ENCODE assay signal across 8 mouse cellular contexts in the genomic region with DNA sequence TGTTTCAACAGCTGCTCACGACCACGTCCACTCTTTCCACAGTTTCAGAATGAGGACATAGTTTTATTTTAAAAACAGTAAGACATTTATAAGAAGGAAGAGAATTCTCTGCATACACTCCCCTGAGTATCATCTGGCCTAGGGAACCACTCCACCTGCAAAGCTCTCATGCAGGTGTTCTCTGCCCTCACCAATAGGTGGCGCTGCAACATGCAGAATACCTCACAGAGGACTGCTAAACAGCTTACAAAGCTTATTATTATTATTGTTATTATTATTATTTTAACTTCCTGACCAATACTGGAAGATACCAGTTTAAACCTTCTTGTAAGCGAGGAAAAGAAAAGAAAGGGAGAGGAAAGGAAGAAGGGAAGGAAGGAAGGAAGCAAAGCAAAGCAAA.
DNase-seq lines count a peak whose midpoint lies in the region; ATAC-seq and TF ChIP-seq lines count a peak whose summit lies in the region.

No protein-coding gene starts in this region.

- no peak overlapping the region for H3K4me3 ChIP-seq in gastrocnemius, adult 2 months
- no peak overlapping the region for H3K4me3 ChIP-seq in embryonic facial prominence, embryonic 11.5 days (ENCODE audit: low read depth, low read length)
- H3K4me3 ChIP-seq in intestine, embryonic 14.5 days (ENCODE audit: low read depth, low read length) = no peak overlapping the region
- H3K4me3 ChIP-seq in liver, embryonic 14.5 days (ENCODE audit: insufficient read depth in 1 of 2, low read depth in 2 of 2, low read length in 2 of 2) = no peak overlapping the region

- H3K27ac ChIP-seq in gastrocnemius, adult 2 months = no peak overlapping the region
- no peak overlapping the region for H3K27ac ChIP-seq in embryonic facial prominence, embryonic 11.5 days (replicated peaks; ENCODE audit: low read depth, low read length)
- H3K27ac ChIP-seq in intestine, embryonic 14.5 days (ENCODE audit: low read depth) = no peak overlapping the region
- H3K27ac ChIP-seq in liver, embryonic 14.5 days = no peak overlapping the region

- no peaks in the 10 kb centered on the region for H3K9me3 ChIP-seq in embryonic facial prominence, embryonic 11.5 days (replicated peaks; ENCODE audit: control insufficient read depth, low read length)
- no peaks in the 10 kb centered on the region for H3K9me3 ChIP-seq in intestine, embryonic 14.5 days (ENCODE audit: control insufficient read depth, low read length)
- no peaks in the 10 kb centered on the region for H3K9me3 ChIP-seq in liver, embryonic 14.5 days (ENCODE audit: control insufficient read depth, low read length)

- H3K4me1 ChIP-seq in embryonic facial prominence, embryonic 11.5 days (ENCODE audit: control insufficient read depth, insufficient read depth, low read length) = no peaks in the 10 kb centered on the region
- H3K4me1 ChIP-seq in intestine, embryonic 14.5 days (replicated peaks; ENCODE audit: control insufficient read depth, insufficient read depth, low read length) = no peaks in the 10 kb centered on the region
- H3K4me1 ChIP-seq in liver, embryonic 14.5 days (replicated peaks; ENCODE audit: control insufficient read depth in 2 of 2, insufficient read depth in 2 of 2, low read length in 1 of 2) = no peaks in the 10 kb centered on the region

- intact Hi-C loops in gastrocnemius, adult 2 months (cut with DNase I) = loop anchor here (2.0 to 10.0 kb wide), 5 partner anchors 77 to 984 kb away; no protein-coding TSS in a partner anchor

- H3K4me2 ChIP-seq in embryonic facial prominence, embryonic 11.5 days (ENCODE audit: low read depth, low read length) = no peak overlapping the region
- no peak overlapping the region for H3K4me2 ChIP-seq in intestine, embryonic 14.5 days (ENCODE audit: low read length)
- H3K4me2 ChIP-seq in liver, embryonic 14.5 days (ENCODE audit: low read depth) = no peak overlapping the region

- peak; percentile 66 for DNase-seq in gastrocnemius, adult 2 months
- no peak for DNase-seq in gastrocnemius, adult 8-10 months (ENCODE audit: low spot score in 2 of 2)
- DNase-seq in 3T3-L1 (ENCODE audit: low read depth, low spot score) = peak; percentile 43
- DNase-seq in adrenal gland, adult 8-10 months = peak; percentile 20
- DNase-seq in embryonic facial prominence, embryonic 11.5 days (ENCODE audit: low spot score) = peak; percentile 77
- peak; percentile 77 for DNase-seq in intestine, embryonic 14.5 days (ENCODE audit: low spot score)
- DNase-seq in liver, embryonic 14.5 days (ENCODE audit: low read depth in 3 of 3, low spot score in 3 of 3) = peak; percentile 2 to 7 (median 3)
- DNase-seq in retina, postnatal 1 day = peak; percentile 76

- no peak for ATAC-seq in embryonic facial prominence, embryonic 11.5 days (replicated peaks; ENCODE audit: insufficient number of reproducible peaks, low FRiP score, low TSS enrichment, low read depth)
- ATAC-seq in intestine, embryonic 14.5 days (replicated peaks; ENCODE audit: low FRiP score, low TSS enrichment, low read depth) = no peak
- ATAC-seq in liver, embryonic 14.5 days (ENCODE audit: insufficient read depth) = no peak

- no peak overlapping the region for H3K9ac ChIP-seq in embryonic facial prominence, embryonic 11.5 days (replicated peaks; ENCODE audit: low read length)
- no peak overlapping the region for H3K9ac ChIP-seq in intestine, embryonic 14.5 days (ENCODE audit: low read length)
- H3K9ac ChIP-seq in liver, embryonic 14.5 days (replicated peaks) = no peak overlapping the region

- WGBS in embryonic facial prominence, embryonic 11.5 days = 21% methylated on average over 4 of the region's 4 CpGs
- 23% methylated on average over 4 of the region's 4 CpGs for WGBS in intestine, embryonic 14.5 days
- 28% methylated on average over 4 of the region's 4 CpGs for WGBS in liver, embryonic 14.5 days (ENCODE audit: insufficient replicate concordance)

- H3K36me3 ChIP-seq in embryonic facial prominence, embryonic 11.5 days (replicated peaks; ENCODE audit: control insufficient read depth, insufficient read depth, low read depth, low read length) = no peaks in the 10 kb centered on the region
- H3K36me3 ChIP-seq in intestine, embryonic 14.5 days (ENCODE audit: control insufficient read depth, insufficient read depth, low read length) = no peaks in the 10 kb centered on the region
- no peaks in the 10 kb centered on the region for H3K36me3 ChIP-seq in liver, embryonic 14.5 days (replicated peaks; ENCODE audit: control insufficient read depth, insufficient read depth, low read depth)

- no peak for TF ChIP-seq EP300 in liver, embryonic 14.5 days (IDR thresholded peaks at IDR 0.05; ENCODE audit: low read depth)

- H3K27me3 ChIP-seq in embryonic facial prominence, embryonic 11.5 days (ENCODE audit: control insufficient read depth, insufficient read depth, low read length) = no peaks in the 10 kb centered on the region
- H3K27me3 ChIP-seq in intestine, embryonic 14.5 days (replicated peaks; ENCODE audit: control insufficient read depth, insufficient read depth, low read length) = no peaks in the 10 kb centered on the region
- H3K27me3 ChIP-seq in liver, embryonic 14.5 days (ENCODE audit: control insufficient read depth, insufficient read depth, low read length) = no peaks in the 10 kb centered on the region

- TF ChIP-seq CTCF in gastrocnemius, adult 2 months (IDR thresholded peaks at IDR 0.05) = peak; percentile 93
- TF ChIP-seq CTCF in liver, embryonic 14.5 days (IDR thresholded peaks at IDR 0.05; ENCODE audit: low read depth) = peak; percentile 76

Comparison
In these comparisons a context has a peak if more than half of its experiments do, and no peak if none do; other contexts are left out.
1. DNase-seq: peak in gastrocnemius, adult 2 months (single experiment), 3T3-L1 (single experiment), adrenal gland, adult 8-10 months (single experiment), embryonic facial prominence, embryonic 11.5 days (single experiment), intestine, embryonic 14.5 days (single experiment), liver, embryonic 14.5 days (3 of 3) and retina, postnatal 1 day (single experiment); none in gastrocnemius, adult 8-10 months (0 of 2).